In the genomic region with DNA sequence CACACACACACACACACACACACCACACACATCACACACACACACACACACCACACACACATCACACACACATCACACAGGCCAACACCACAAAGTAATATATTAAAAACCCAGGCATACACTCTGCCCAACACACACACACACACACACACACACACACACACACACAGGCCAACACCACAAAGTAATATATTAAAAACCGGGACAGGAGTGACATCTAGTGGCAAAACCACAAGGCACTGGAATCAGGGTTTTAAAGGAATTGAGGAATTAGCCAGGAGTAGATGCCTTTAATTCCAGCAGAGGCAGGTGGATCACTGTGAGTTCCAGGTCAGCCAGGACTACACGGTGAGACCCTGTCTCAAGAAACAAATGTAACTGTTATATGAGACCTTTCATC, we compare ENCODE assay signal across 13 mouse cellular contexts. TPM values are rescaled to one million over a fixed set of nuclear protein-coding genes. Genes with fewer than 3 reads are reported as not detected.
A peak's percentile ranks its signal among the peaks of the same experiment; 100 is the strongest.
DNase-seq lines count a peak whose midpoint lies in the region; ATAC-seq and TF ChIP-seq lines count a peak whose summit lies in the region.
"Had no signal": no experiment of that assay in that cellular context is flagged by ENCODE, and none has a peak within 500 bp of the region (broad histone marks: within the 10 kb centered on the region; RNA-seq: fewer than 3 reads in every experiment).

No protein-coding gene starts in this region.

- H3K27me3 ChIP-seq in hindbrain, postnatal 0 days (ENCODE audit: insufficient read depth, low read length), result no peaks in the 10 kb centered on the region
- no peaks in the 10 kb centered on the region for H3K27me3 ChIP-seq in hindbrain, embryonic 12.5 days
- H3K27me3 ChIP-seq: liver, embryonic 13.5 days; neural tube, embryonic 13.5 days had no signal

- no peaks in the 10 kb centered on the region for H3K4me1 ChIP-seq in hindbrain, postnatal 0 days (ENCODE audit: insufficient read depth, low read length)
- no peaks in the 10 kb centered on the region for H3K4me1 ChIP-seq in hindbrain, embryonic 12.5 days
- H3K4me1 ChIP-seq: liver, embryonic 13.5 days; neural tube, embryonic 13.5 days had no signal

- H3K36me3 ChIP-seq in hindbrain, postnatal 0 days (ENCODE audit: insufficient read depth, low read length), result peaks cover 6% of the 10 kb centered on the region
- H3K36me3 ChIP-seq in hindbrain, embryonic 12.5 days, result peaks cover 16% of the 10 kb centered on the region

- no peaks in the 10 kb centered on the region for H3K9me3 ChIP-seq in hindbrain, postnatal 0 days (ENCODE audit: low read length)
- no peaks in the 10 kb centered on the region for H3K9me3 ChIP-seq in hindbrain, embryonic 12.5 days (replicated peaks)
- H3K9me3 ChIP-seq: liver, embryonic 13.5 days; neural tube, embryonic 13.5 days had no signal

- H3K4me2 ChIP-seq in hindbrain, postnatal 0 days (ENCODE audit: low read depth, low read length), result no peak overlapping the region
- no peak overlapping the region for H3K4me2 ChIP-seq in hindbrain, embryonic 12.5 days (replicated peaks)
- H3K4me2 ChIP-seq: liver, embryonic 13.5 days; neural tube, embryonic 13.5 days had no signal

- no peak overlapping the region for H3K27ac ChIP-seq in hindbrain, postnatal 0 days
- no peak overlapping the region for H3K27ac ChIP-seq in hindbrain, embryonic 12.5 days
- H3K27ac ChIP-seq: liver, embryonic 13.5 days; neural tube, embryonic 13.5 days had no signal

- ATAC-seq in CD4-positive, CD25-positive, alpha-beta regulatory T cell, adult 4 months, result no peak
- ATAC-seq in hindbrain, postnatal 0 days, result 0 out of 2 replicates have a peak, but pooled peaks have one; percentile 40
- no peak for ATAC-seq in hindbrain, embryonic 12.5 days (ENCODE audit: low FRiP score)
- ATAC-seq: inflammation-experienced regulatory T-cells, adult 6 months had no signal

- peak; percentile 9 for DNase-seq in CD4-positive, CD25-positive, alpha-beta regulatory T cell, adult 2 months (ENCODE audit: low read depth, low spot score)
- peak; percentile 52 for DNase-seq in hindbrain, postnatal 0 days (ENCODE audit: low spot score)
- DNase-seq in right cerebral cortex, postnatal 4 days, result peak; percentile 8
- no peak for DNase-seq in right cerebral cortex, postnatal 25 days
- no peak for DNase-seq in thymus, postnatal 4 days
- DNase-seq in right cerebral cortex, adult 18-20 months, result no peak
- DNase-seq: liver, embryonic 13.5 days had no signal

- peak; percentile 65 for TF ChIP-seq CTCF in hindbrain, postnatal 0 days (IDR thresholded peaks at IDR 0.05; ENCODE audit: low read depth)

- H3K4me3 ChIP-seq in hindbrain, postnatal 0 days (ENCODE audit: low read length), result no peak overlapping the region
- no peak overlapping the region for H3K4me3 ChIP-seq in hindbrain, embryonic 12.5 days
- H3K4me3 ChIP-seq: erythroblast, embryonic 14.5 days; liver, embryonic 13.5 days; neural tube, embryonic 13.5 days had no signal

- H3K9ac ChIP-seq in hindbrain, postnatal 0 days (replicated peaks; ENCODE audit: low read length), result no peak overlapping the region
- no peak overlapping the region for H3K9ac ChIP-seq in hindbrain, embryonic 12.5 days
- H3K9ac ChIP-seq: liver, embryonic 13.5 days; neural tube, embryonic 13.5 days had no signal

- WGBS in hindbrain, postnatal 0 days, result 33% methylated on average over 2 of the region's 2 CpGs
- WGBS in hindbrain, embryonic 12.5 days, result 43% methylated on average over 2 of the region's 2 CpGs

RNA-seq across cellular contexts. Expression of gene Gcm1, which starts 26.5 kb away (rescaled TPM):
- not detected for polyA plus RNA-seq in CD4-positive, CD25-positive, alpha-beta regulatory T cell, adult 4 months (2017; shearing (Covaris generic))
- 0.10 TPM in 1 of 2 replicates, not detected in the other for total RNA-seq in hindbrain, postnatal 0 days (2014; rRNA removed)
- 0.09 and 0.11 TPM in 2 replicates for polyA plus RNA-seq in hindbrain, postnatal 0 days (2015; fragmentation: Nextera tagmentation; extraction: Ambion mirVana)
- not detected in 2 replicates for polyA plus RNA-seq in hindbrain, embryonic 12.5 days (2016; fragmentation: Nextera tagmentation; extraction: Ambion mirVana)
- polyA plus RNA-seq: erythroblast, embryonic 14.5 days; inflammation-experienced regulatory T-cells, adult 6 months; liver, embryonic 13.5 days; neural tube, embryonic 13.5 days; stomach, embryonic 16.5 days had no signal

RNA-seq across cellular contexts. Expression of gene Fbxo9, which starts 30.6 kb away (rescaled TPM):
- polyA plus RNA-seq in CD4-positive, CD25-positive, alpha-beta regulatory T cell, adult 4 months (2017; shearing (Covaris generic)), result 10 to 100 TPM; 25.4 to 29.3 TPM
- total RNA-seq in hindbrain, postnatal 0 days (2014; rRNA removed), result 107 and 109 TPM in 2 replicates
- 86.7 and 88.9 TPM in 2 replicates for polyA plus RNA-seq in hindbrain, postnatal 0 days (2015; fragmentation: Nextera tagmentation; extraction: Ambion mirVana)
- polyA plus RNA-seq in hindbrain, embryonic 12.5 days (2016; fragmentation: Nextera tagmentation; extraction: Ambion mirVana), result 42.0 and 43.1 TPM in 2 replicates

RNA-seq across cellular contexts. Expression of gene Ick, which starts 30.8 kb away (rescaled TPM):
- polyA plus RNA-seq in CD4-positive, CD25-positive, alpha-beta regulatory T cell, adult 4 months (2017; shearing (Covaris generic)), result 10 to 100 TPM in 1 of 2 experiments, 1 to 10 TPM in 1; 9.0 to 10.2 TPM
- total RNA-seq in hindbrain, postnatal 0 days (2014; rRNA removed), result 36.7 and 41.2 TPM in 2 replicates
- 29.3 and 35.2 TPM in 2 replicates for polyA plus RNA-seq in hindbrain, postnatal 0 days (2015; fragmentation: Nextera tagmentation; extraction: Ambion mirVana)
- 38.1 and 40.0 TPM in 2 replicates for polyA plus RNA-seq in hindbrain, embryonic 12.5 days (2016; fragmentation: Nextera tagmentation; extraction: Ambion mirVana)

Comparison
In these comparisons a context has a peak if more than half of its experiments do, and no peak if none do; other contexts are left out.
1. DNase-seq: peak in CD4-positive, CD25-positive, alpha-beta regulatory T cell, adult 2 months (single experiment), hindbrain, postnatal 0 days (single experiment) and right cerebral cortex, postnatal 4 days (single experiment); none in right cerebral cortex, postnatal 25 days (single experiment), thymus, postnatal 4 days (single experiment) and right cerebral cortex, adult 18-20 months (single experiment).